Mouse (Mus musculus): Measurements from ENCODE around the gene Tead2. TPM values are rescaled to one million over a fixed set of nuclear protein-coding genes. Genes with fewer than 3 reads are reported as not detected.

Tead2 gene
- polyA plus RNA-seq, 1 experiment from 2014 or later: 46.5 TPM

GRCm38 (mm10) chr7:45185921-45186320, 29.6 kb upstream of the Tead2 start:
- ATAC-seq (no peak), DNase-seq (ENCODE audit: low spot score) (no peak)
- no peak overlapping the region for H3K27ac ChIP-seq (ENCODE audit: low read length)
- no peak overlapping the region for H3K9ac ChIP-seq (replicated peaks; ENCODE audit: low read depth)
- no peak for TF ChIP-seq EP300 (IDR thresholded peaks at IDR 0.05)
- no peak for TF ChIP-seq CTCF (IDR thresholded peaks at IDR 0.05)
- H3K4me1 ChIP-seq (ENCODE audit: insufficient read depth, low read depth, low read length): peaks cover 4% of the 10 kb centered on the region; the same call in 1 of the 2 replicates
- no peak overlapping the region for H3K4me3 ChIP-seq (ENCODE audit: low read depth, low read length)
- H3K27me3 ChIP-seq (replicated peaks; ENCODE audit: insufficient read depth, low read length): peaks cover 39% of the 10 kb centered on the region
- H3K9me3 ChIP-seq (ENCODE audit: low read length): no peaks in the 10 kb centered on the region
- no peak overlapping the region for H3K4me2 ChIP-seq (replicated peaks; ENCODE audit: low read depth, low read length)
- no peaks in the 10 kb centered on the region for H3K36me3 ChIP-seq (ENCODE audit: insufficient read depth, low read length)
- 72% methylated on average over 7 of the region's 7 CpGs for WGBS

DNA sequence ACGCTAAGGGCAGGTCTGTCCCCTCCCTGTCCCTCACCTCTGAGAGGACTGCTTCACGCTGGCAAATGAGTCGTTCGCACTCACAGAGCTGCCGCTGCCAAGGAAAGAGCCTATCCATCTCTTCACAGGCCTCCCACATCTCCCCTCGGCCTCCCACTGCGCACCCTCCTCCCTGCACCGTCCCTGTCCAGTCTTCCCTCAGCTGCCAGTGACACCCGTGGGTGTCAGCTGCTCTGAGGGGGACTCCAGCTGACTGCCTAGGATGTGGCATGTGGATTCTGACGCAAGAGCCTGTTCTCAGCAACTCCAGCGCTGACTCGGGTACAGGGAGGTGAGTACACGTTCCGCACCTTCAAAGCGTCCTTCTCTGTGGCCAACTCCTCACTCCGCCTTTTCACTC, 26.0 kb upstream of the Tead2 start:
- ATAC-seq: no peak
- H3K9me3 ChIP-seq (ENCODE audit: low read length): no peaks in the 10 kb centered on the region
- no peak for TF ChIP-seq EP300 (IDR thresholded peaks at IDR 0.05)
- TF ChIP-seq CTCF (IDR thresholded peaks at IDR 0.05): no peak
- no peak overlapping the region for H3K27ac ChIP-seq (ENCODE audit: low read length)
- H3K27me3 ChIP-seq (replicated peaks; ENCODE audit: insufficient read depth, low read length): peaks cover 10% of the 10 kb centered on the region
- no peaks in the 10 kb centered on the region for H3K4me1 ChIP-seq (ENCODE audit: insufficient read depth, low read depth, low read length)
- no peaks in the 10 kb centered on the region for H3K36me3 ChIP-seq (ENCODE audit: insufficient read depth, low read length)
- H3K4me2 ChIP-seq (replicated peaks; ENCODE audit: low read depth, low read length): no peak overlapping the region
- DNase-seq (ENCODE audit: low spot score): no peak
- no peak overlapping the region for H3K4me3 ChIP-seq (ENCODE audit: low read depth, low read length)
- no peak overlapping the region for H3K9ac ChIP-seq (replicated peaks; ENCODE audit: low read depth)
- WGBS: 41% methylated on average over 16 of the region's 16 CpGs

- Histone ChIP-seq H3K4me1 (ENCODE audit: insufficient read depth, low read depth, low read length) (no peaks in the 10 kb centered on the region), H3K4me2 (replicated peaks; ENCODE audit: low read depth, low read length) (no peak overlapping the region), H3K36me3 (ENCODE audit: insufficient read depth, low read length) (no peaks in the 10 kb centered on the region), H3K4me3 (ENCODE audit: low read depth, low read length) (no peak overlapping the region), H3K27ac (ENCODE audit: low read length) (no peak overlapping the region), H3K27me3 (replicated peaks; ENCODE audit: insufficient read depth, low read length) (peaks cover 10% of the 10 kb centered on the region), H3K9me3 (ENCODE audit: low read length) (no peaks in the 10 kb centered on the region), H3K9ac (replicated peaks; ENCODE audit: low read depth) (no peak overlapping the region)
- DNase-seq (ENCODE audit: low spot score) (no peak), ATAC-seq (no peak)
- TF ChIP-seq CTCF (IDR thresholded peaks at IDR 0.05) (no peak), EP300 (IDR thresholded peaks at IDR 0.05) (no peak)
- WGBS: 87% methylated on average over 6 of the region's 6 CpGs
Measured at GRCm38 (mm10) chr7:45190186-45190585, 25.4 kb upstream of the Tead2 start.

GRCm38 (mm10) chr7:45191161-45191560, 24.4 kb upstream of the Tead2 start:
- no peak for ATAC-seq
- Histone ChIP-seq H3K4me3 (ENCODE audit: low read depth, low read length) (no peak overlapping the region), H3K9ac (replicated peaks; ENCODE audit: low read depth) (no peak overlapping the region), H3K4me2 (replicated peaks; ENCODE audit: low read depth, low read length) (no peak overlapping the region), H3K36me3 (ENCODE audit: insufficient read depth, low read length) (no peaks in the 10 kb centered on the region), H3K9me3 (ENCODE audit: low read length) (no peaks in the 10 kb centered on the region), H3K27me3 (replicated peaks; ENCODE audit: insufficient read depth, low read length) (peaks cover 4% of the 10 kb centered on the region), H3K4me1 (ENCODE audit: insufficient read depth, low read depth, low read length) (no peaks in the 10 kb centered on the region), H3K27ac (ENCODE audit: low read length) (no peak overlapping the region)
- TF ChIP-seq EP300 (IDR thresholded peaks at IDR 0.05) (no peak), CTCF (IDR thresholded peaks at IDR 0.05) (no peak)
- DNase-seq (ENCODE audit: low spot score): no peak
- 48% methylated on average over 2 of the region's 2 CpGs for WGBS

- 9% methylated on average over 8 of the region's 8 CpGs for WGBS
- no peaks in the 10 kb centered on the region for H3K9me3 ChIP-seq (ENCODE audit: low read length)
- H3K4me3 ChIP-seq (ENCODE audit: low read depth, low read length): no peak overlapping the region
- no peak for ATAC-seq
- H3K36me3 ChIP-seq (ENCODE audit: insufficient read depth, low read length): no peaks in the 10 kb centered on the region
- no peaks in the 10 kb centered on the region for H3K4me1 ChIP-seq (ENCODE audit: insufficient read depth, low read depth, low read length)
- no peak overlapping the region for H3K9ac ChIP-seq (replicated peaks; ENCODE audit: low read depth)
- TF ChIP-seq EP300 (IDR thresholded peaks at IDR 0.05): no peak
- TF ChIP-seq CTCF (IDR thresholded peaks at IDR 0.05): no peak
- DNase-seq (ENCODE audit: low spot score): no peak
- H3K4me2 ChIP-seq (replicated peaks; ENCODE audit: low read depth, low read length): no peak overlapping the region
- H3K27me3 ChIP-seq (replicated peaks; ENCODE audit: insufficient read depth, low read length): peaks cover 4% of the 10 kb centered on the region
- H3K27ac ChIP-seq (ENCODE audit: low read length): no peak overlapping the region
Measured at GRCm38 (mm10) chr7:45191803-45192363, 23.7 kb upstream of the Tead2 start.

GRCm38 (mm10) chr7:45192585-45193310, 22.8 kb upstream of the Tead2 start:
- 71% methylated on average over 7 of the region's 7 CpGs for WGBS
- no peak overlapping the region for H3K4me3 ChIP-seq (ENCODE audit: low read depth, low read length)
- peaks cover 4% of the 10 kb centered on the region; the same call in 1 of the 2 replicates for H3K27me3 ChIP-seq (replicated peaks; ENCODE audit: insufficient read depth, low read length)
- H3K36me3 ChIP-seq (ENCODE audit: insufficient read depth, low read length): no peaks in the 10 kb centered on the region
- no peak overlapping the region for H3K4me2 ChIP-seq (replicated peaks; ENCODE audit: low read depth, low read length)
- no peak overlapping the region for H3K27ac ChIP-seq (ENCODE audit: low read length)
- no peaks in the 10 kb centered on the region for H3K9me3 ChIP-seq (ENCODE audit: low read length)
- no peak for DNase-seq (ENCODE audit: low spot score)
- TF ChIP-seq CTCF (IDR thresholded peaks at IDR 0.05) (no peak), EP300 (IDR thresholded peaks at IDR 0.05) (no peak)
- H3K9ac ChIP-seq (replicated peaks; ENCODE audit: low read depth): no peak overlapping the region
- H3K4me1 ChIP-seq (ENCODE audit: insufficient read depth, low read depth, low read length): no peaks in the 10 kb centered on the region
- no peak for ATAC-seq
